Mouse (Mus musculus): ENCODE measurements around the gene Exoc2. TPM values are rescaled to one million over a fixed set of nuclear protein-coding genes. Genes with fewer than 3 reads are reported as not detected.
A peak's percentile ranks its signal among the peaks of the same experiment; 100 is the strongest.

Gene Exoc2
- polyA plus RNA-seq, 1 experiment from 2014 or later = 38.7 TPM

- H3K27me3 ChIP-seq (replicated peaks; ENCODE audit: low read depth, poor library complexity, severe bottlenecking) = no peaks in the 10 kb centered on the region
- H3K4me1 ChIP-seq = peaks cover 24% of the 10 kb centered on the region
- DNase-seq (ENCODE audit: low spot score) = no peak
- no peaks in the 10 kb centered on the region for H3K36me3 ChIP-seq (replicated peaks)
- H3K9me3 ChIP-seq = no peaks in the 10 kb centered on the region
- no peak overlapping the region for H3K4me3 ChIP-seq
- no peak overlapping the region for H3K27ac ChIP-seq (replicated peaks)
Observed at GRCm38 (mm10) chr13:30913757-30914156, 60.1 kb downstream of the Exoc2 start.

- peak overlapping the region; percentile 72; the same call in 1 of the 2 replicates for H3K27ac ChIP-seq (replicated peaks)
- H3K27me3 ChIP-seq (replicated peaks; ENCODE audit: low read depth, poor library complexity, severe bottlenecking) = no peaks in the 10 kb centered on the region
- peak; percentile 64 for DNase-seq (ENCODE audit: low spot score)
- WGBS = 14% methylated on average over 4 of the region's 4 CpGs
- no peaks in the 10 kb centered on the region for H3K36me3 ChIP-seq (replicated peaks)
- H3K4me3 ChIP-seq = no peak overlapping the region
- H3K4me1 ChIP-seq = peaks cover 24% of the 10 kb centered on the region
- no peaks in the 10 kb centered on the region for H3K9me3 ChIP-seq
Observed at GRCm38 (mm10) chr13:30913028-30913427, 60.9 kb downstream of the Exoc2 start.

DNA sequence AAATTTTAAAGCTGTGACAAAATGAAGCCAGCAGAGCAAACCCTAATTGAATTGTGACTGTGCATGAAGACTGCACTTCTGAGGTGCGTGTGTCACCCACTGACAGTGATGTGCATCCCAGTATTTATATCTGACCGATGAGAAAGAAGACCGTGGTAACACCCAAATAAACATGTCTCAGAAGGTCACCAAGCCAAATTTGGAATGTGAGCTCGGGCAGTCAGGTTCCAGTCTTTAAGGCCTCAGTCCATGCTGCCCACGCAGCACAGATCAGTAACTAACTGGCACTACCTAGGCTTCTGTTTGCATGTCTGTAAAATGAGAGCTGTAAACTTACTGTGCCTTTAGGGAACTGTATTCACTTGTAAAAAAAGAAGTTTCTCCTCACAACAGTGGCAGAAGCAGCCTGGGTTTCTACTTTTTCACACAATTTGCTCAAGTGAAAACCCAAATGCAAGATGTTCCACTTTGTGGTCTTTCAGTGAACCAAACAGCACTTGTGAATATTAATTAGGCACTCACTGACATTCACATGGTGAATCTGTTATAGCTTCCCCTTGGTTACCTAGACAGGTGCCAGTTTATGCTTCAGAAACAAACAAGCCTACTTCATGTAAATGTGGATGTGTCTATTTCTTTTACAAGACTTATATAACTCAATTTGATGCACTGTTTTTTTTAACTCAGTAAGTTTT, 61.8 kb downstream of the Exoc2 start:
- Histone ChIP-seq H3K9me3 (no peaks in the 10 kb centered on the region), H3K27me3 (replicated peaks; ENCODE audit: low read depth, poor library complexity, severe bottlenecking) (no peaks in the 10 kb centered on the region), H3K4me1 (peaks cover 24% of the 10 kb centered on the region), H3K36me3 (replicated peaks) (no peaks in the 10 kb centered on the region), H3K4me3 (no peak overlapping the region), H3K27ac (replicated peaks) (no peak overlapping the region; the same call in 1 of the 2 replicates)
- no peak for DNase-seq (ENCODE audit: low spot score)
- 67% methylated on average over 5 of the region's 5 CpGs for WGBS

- Histone ChIP-seq H3K4me1 (peaks cover 28% of the 10 kb centered on the region), H3K4me3 (no peak overlapping the region), H3K27me3 (replicated peaks; ENCODE audit: low read depth, poor library complexity, severe bottlenecking) (no peaks in the 10 kb centered on the region), H3K9me3 (no peaks in the 10 kb centered on the region), H3K27ac (replicated peaks) (no peak overlapping the region), H3K36me3 (replicated peaks) (no peaks in the 10 kb centered on the region)
- WGBS = 71% methylated on average over 5 of the region's 5 CpGs
- DNase-seq (ENCODE audit: low spot score) = no peak
Observed at GRCm38 (mm10) chr13:30910889-30911288, 63.0 kb downstream of the Exoc2 start.

DNA sequence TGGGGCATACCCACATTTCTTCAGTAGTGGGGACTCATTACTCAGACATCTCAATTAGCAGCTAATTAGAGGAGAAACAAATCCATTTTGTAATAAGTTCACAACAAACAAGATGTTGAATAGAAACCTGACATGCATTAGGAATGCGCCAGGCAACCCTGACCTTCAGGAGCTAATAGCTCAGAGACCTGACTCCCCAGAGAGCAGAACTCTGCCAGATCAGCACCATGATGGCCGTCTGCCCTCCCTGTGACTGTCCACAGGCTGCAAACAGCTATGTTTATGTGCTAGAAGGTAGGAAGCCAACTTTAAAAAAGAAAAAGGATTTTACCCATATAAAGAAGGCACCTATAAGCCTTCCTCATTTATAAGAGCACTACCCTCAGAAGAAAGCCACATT, 71.6 kb downstream of the Exoc2 start:
- Histone ChIP-seq H3K27ac (replicated peaks) (no peak overlapping the region), H3K4me1 (peaks cover 20% of the 10 kb centered on the region), H3K9me3 (no peaks in the 10 kb centered on the region), H3K36me3 (replicated peaks) (peaks cover 21% of the 10 kb centered on the region), H3K27me3 (replicated peaks; ENCODE audit: low read depth, poor library complexity, severe bottlenecking) (no peaks in the 10 kb centered on the region), H3K4me3 (no peak overlapping the region)
- WGBS = 31% methylated on average over 2 of the region's 2 CpGs
- peak; percentile 38 for DNase-seq (ENCODE audit: low spot score)

- Histone ChIP-seq H3K9me3 (no peaks in the 10 kb centered on the region), H3K4me1 (peaks cover 20% of the 10 kb centered on the region), H3K27me3 (replicated peaks; ENCODE audit: low read depth, poor library complexity, severe bottlenecking) (no peaks in the 10 kb centered on the region), H3K36me3 (replicated peaks) (peaks cover 21% of the 10 kb centered on the region), H3K27ac (replicated peaks) (no peak overlapping the region), H3K4me3 (no peak overlapping the region)
- no peak for DNase-seq (ENCODE audit: low spot score)
- WGBS = 87% methylated on average over 7 of the region's 7 CpGs
Observed at GRCm38 (mm10) chr13:30901387-30902041, 72.4 kb downstream of the Exoc2 start.

GRCm38 (mm10) chr13:30894015-30894634, 79.8 kb downstream of the Exoc2 start:
- H3K27me3 ChIP-seq (replicated peaks; ENCODE audit: low read depth, poor library complexity, severe bottlenecking) = no peaks in the 10 kb centered on the region
- no peaks in the 10 kb centered on the region for H3K9me3 ChIP-seq
- peaks cover 7% of the 10 kb centered on the region for H3K36me3 ChIP-seq (replicated peaks)
- no peak overlapping the region for H3K4me3 ChIP-seq
- peaks cover 5% of the 10 kb centered on the region; the same call in 1 of the 2 replicates for H3K4me1 ChIP-seq
- DNase-seq (ENCODE audit: low spot score) = no peak
- no peak overlapping the region for H3K27ac ChIP-seq (replicated peaks)
- WGBS = 64% methylated on average over 6 of the region's 6 CpGs

DNA sequence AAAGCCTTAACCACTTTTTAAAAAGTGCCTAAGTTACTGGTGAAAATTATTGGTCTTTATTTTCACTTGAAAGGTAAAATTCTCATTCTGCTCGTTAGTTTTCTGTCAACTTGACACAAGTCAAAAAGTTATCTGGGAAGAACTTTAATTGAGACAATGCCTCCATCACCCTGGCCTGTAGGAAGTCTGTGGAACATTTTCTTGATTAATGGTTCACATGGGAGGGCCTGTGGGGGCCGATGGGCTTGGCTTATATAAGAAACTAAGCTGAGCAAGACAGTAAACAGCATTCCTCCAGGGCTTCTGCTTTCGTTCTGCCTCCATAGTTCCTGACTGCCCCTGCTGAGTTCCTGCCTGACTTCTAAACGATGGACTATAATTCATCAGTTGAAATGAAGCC, 81.6 kb downstream of the Exoc2 start:
- no peak for DNase-seq (ENCODE audit: low spot score)
- peaks cover 3% of the 10 kb centered on the region; the same call in 1 of the 2 replicates for H3K36me3 ChIP-seq (replicated peaks)
- WGBS = 75% methylated on average over 4 of the region's 4 CpGs
- H3K9me3 ChIP-seq = no peaks in the 10 kb centered on the region
- H3K27me3 ChIP-seq (replicated peaks; ENCODE audit: low read depth, poor library complexity, severe bottlenecking) = no peaks in the 10 kb centered on the region
- peaks cover 5% of the 10 kb centered on the region; the same call in 1 of the 2 replicates for H3K4me1 ChIP-seq
- H3K27ac ChIP-seq (replicated peaks) = no peak overlapping the region
- H3K4me3 ChIP-seq = no peak overlapping the region

DNA sequence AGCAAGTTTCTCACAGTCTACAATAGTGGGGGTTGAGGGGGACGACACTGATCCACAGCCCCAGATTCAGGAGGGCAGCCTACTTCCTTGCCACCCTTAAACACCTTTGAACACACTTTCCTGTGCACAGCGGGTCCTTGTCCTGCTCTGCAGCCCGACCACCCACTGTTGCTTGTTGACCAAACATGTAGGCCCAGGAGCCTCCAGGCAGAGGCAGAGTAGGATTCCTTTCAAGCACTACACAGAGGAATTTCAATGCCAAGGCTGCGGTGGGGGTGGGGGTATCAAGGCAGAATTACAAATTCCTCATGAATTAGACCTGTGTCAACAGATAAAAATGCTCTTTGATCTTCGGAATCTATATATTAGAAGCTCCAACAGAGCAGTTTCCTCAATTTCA, 82.7 kb downstream of the Exoc2 start:
- WGBS = 66% methylated on average over 5 of the region's 5 CpGs
- no peaks in the 10 kb centered on the region for H3K9me3 ChIP-seq
- no peaks in the 10 kb centered on the region for H3K27me3 ChIP-seq (replicated peaks; ENCODE audit: low read depth, poor library complexity, severe bottlenecking)
- peaks cover 3% of the 10 kb centered on the region; the same call in 1 of the 2 replicates for H3K36me3 ChIP-seq (replicated peaks)
- peaks cover 5% of the 10 kb centered on the region; the same call in 1 of the 2 replicates for H3K4me1 ChIP-seq
- H3K27ac ChIP-seq (replicated peaks) = no peak overlapping the region
- DNase-seq (ENCODE audit: low spot score) = peak; percentile 40
- H3K4me3 ChIP-seq = no peak overlapping the region

GRCm38 (mm10) chr13:30888480-30888879, 85.4 kb downstream of the Exoc2 start:
- H3K36me3 ChIP-seq (replicated peaks) = peaks cover 15% of the 10 kb centered on the region
- H3K4me3 ChIP-seq = no peak overlapping the region
- no peaks in the 10 kb centered on the region for H3K9me3 ChIP-seq
- peak; percentile 81 for DNase-seq (ENCODE audit: low spot score)
- H3K27me3 ChIP-seq (replicated peaks; ENCODE audit: low read depth, poor library complexity, severe bottlenecking) = no peaks in the 10 kb centered on the region
- peaks cover 5% of the 10 kb centered on the region; the same call in 1 of the 2 replicates for H3K4me1 ChIP-seq
- WGBS = 12% methylated on average over 3 of the region's 3 CpGs
- H3K27ac ChIP-seq (replicated peaks) = no peak overlapping the region

GRCm38 (mm10) chr13:30880310-30880709, 93.6 kb downstream of the Exoc2 start:
- no peak for DNase-seq (ENCODE audit: low spot score)
- Histone ChIP-seq H3K27ac (replicated peaks) (no peak overlapping the region), H3K4me3 (no peak overlapping the region), H3K4me1 (no peaks in the 10 kb centered on the region), H3K9me3 (no peaks in the 10 kb centered on the region), H3K36me3 (replicated peaks) (peaks cover 31% of the 10 kb centered on the region), H3K27me3 (replicated peaks; ENCODE audit: low read depth, poor library complexity, severe bottlenecking) (no peaks in the 10 kb centered on the region)
- 93% methylated on average over 5 of the region's 5 CpGs for WGBS

DNA sequence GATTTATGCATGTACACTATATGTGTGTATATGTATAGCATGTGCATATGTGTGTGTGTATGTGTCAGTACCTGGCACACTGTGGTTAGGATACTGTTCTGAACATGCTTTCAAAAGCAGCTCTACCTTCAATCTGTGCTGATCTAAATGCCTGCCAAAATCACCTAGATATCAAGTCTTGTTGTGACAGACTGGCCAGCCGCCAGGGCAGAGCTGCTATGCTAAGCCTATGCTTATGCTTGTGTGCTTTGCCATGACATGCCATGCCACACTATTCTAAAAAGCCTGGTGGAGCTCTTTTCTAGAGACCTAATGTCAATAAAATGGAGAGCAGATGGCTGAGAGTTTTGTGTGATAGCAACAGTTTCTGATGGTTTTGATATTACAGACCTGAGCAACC, 94.0 kb downstream of the Exoc2 start:
- 89% methylated on average over 1 of the region's 1 CpGs for WGBS
- no peaks in the 10 kb centered on the region for H3K27me3 ChIP-seq (replicated peaks; ENCODE audit: low read depth, poor library complexity, severe bottlenecking)
- no peaks in the 10 kb centered on the region for H3K9me3 ChIP-seq
- no peaks in the 10 kb centered on the region for H3K4me1 ChIP-seq
- peaks cover 29% of the 10 kb centered on the region for H3K36me3 ChIP-seq (replicated peaks)
- H3K4me3 ChIP-seq = no peak overlapping the region
- no peak overlapping the region for H3K27ac ChIP-seq (replicated peaks)
- DNase-seq (ENCODE audit: low spot score) = no peak

DNA sequence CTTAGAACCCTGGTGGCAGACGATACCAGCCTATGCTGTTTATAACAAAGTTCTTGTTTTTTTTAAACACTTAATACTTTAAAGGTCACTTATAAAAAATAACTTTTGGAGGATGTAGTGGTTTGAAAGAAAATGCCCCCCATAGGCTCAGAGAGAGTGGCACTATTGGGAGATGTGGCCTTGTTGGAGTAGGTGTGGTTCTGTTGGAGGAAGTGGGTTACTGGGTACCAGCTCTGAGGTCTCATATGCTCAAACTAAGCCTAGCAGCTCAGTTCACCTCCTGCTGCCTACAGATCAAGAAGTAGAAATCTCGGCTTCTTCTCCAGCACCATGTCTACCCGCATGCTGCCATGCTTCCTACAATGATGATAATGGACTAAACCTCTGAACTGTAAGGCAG, 98.1 kb downstream of the Exoc2 start:
- Histone ChIP-seq H3K4me3 (no peak overlapping the region), H3K27me3 (replicated peaks; ENCODE audit: low read depth, poor library complexity, severe bottlenecking) (no peaks in the 10 kb centered on the region), H3K4me1 (no peaks in the 10 kb centered on the region), H3K36me3 (replicated peaks) (peaks cover 39% of the 10 kb centered on the region), H3K27ac (replicated peaks) (no peak overlapping the region), H3K9me3 (no peaks in the 10 kb centered on the region)
- DNase-seq (ENCODE audit: low spot score) = no peak
- 88% methylated on average over 3 of the region's 3 CpGs for WGBS

All from embryonic facial prominence, embryonic 10.5 days (tissue).